Mouse (Mus musculus) spleen, postnatal 10 days (tissue): ENCODE results near the gene Wdr25.
A peak's percentile ranks its signal among the peaks of the same experiment; 100 is the strongest.
"Not testable (repeated sequence)": the region's sequence is repeated elsewhere in the genome, so short reads cannot be mapped to it uniquely, and the experiment has no call there.

Source experiments
- DNase-seq, 2 experiments: peaks; one replicate each; pipeline ENCODE4 v3.0.0; 2021 to 2022; ENCODE audit warnings: low spot score in 2 of 2

The Wdr25 gene

GRCm38 (mm10) chr12:108892989-108893714 is at the start of gene Wdr25:
Gene Wdr25 (plus strand): TSS chr12:108893631.
- peak in 1 of 2 experiments; percentile 25 for DNase-seq

DNA sequence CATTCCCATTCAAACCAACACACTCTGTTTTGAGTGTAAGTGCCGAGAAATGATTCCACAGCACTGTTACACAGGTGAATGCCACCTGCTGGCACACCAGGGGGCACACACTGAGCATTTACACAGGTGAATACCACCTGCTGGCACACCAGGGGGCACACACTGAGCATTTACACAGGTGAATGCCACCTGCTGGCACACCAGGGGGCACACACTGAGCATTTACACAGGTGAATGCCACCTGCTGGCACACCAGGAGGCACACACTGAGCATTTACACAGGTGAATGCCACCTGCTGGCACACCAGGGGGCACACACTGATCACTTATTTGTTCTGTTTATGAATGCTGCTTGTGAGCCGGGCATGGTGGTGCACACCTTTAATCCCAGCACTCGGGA is 45.4 kb upstream of the Wdr25 start:
- DNase-seq, result not testable (repeated sequence)

- no peak for DNase-seq
These were observed 43.9 kb upstream of the Wdr25 start for GRCm38 (mm10) chr12:108849488-108850022.

DNA sequence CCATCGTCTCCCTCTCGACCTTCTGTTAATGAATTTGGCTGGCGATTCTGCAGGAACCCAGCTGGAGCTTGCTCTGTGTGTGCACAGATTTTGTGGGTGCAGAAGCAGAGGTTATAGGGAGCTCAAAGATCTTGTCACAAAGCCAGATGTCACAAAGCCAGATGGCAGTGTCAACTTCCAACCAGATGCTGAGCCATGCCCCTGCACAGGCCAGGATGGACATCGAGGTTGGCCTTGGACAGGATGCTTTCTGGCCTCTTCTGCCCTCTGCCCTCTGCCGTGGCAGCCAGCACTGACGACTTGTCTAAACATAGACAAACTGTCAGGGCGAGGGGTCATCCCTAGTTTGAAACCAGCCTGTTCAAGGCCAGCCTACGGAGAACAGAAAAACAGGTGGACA is 43.3 kb upstream of the Wdr25 start:
- no peak for DNase-seq

DNA sequence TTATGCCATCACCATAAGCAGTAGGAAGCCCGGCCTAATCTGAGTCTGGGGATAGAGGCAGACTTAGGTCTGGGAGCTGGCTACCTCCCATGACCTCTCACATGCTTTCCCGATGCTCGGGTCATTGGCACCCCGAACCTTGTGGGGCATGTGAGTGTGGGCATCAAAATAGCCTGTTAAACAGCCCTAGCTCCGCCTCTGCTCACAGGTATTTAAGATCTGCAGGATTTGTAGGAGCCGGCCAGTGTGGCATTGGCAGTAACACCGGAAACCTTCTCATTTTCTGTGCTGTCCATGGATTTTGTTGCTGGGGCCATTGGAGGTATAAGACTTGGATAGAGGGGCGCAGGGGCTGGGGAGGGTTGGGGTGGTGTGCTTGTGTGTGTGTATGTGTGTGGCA is 42.5 kb upstream of the Wdr25 start:
- no peak for DNase-seq

DNA sequence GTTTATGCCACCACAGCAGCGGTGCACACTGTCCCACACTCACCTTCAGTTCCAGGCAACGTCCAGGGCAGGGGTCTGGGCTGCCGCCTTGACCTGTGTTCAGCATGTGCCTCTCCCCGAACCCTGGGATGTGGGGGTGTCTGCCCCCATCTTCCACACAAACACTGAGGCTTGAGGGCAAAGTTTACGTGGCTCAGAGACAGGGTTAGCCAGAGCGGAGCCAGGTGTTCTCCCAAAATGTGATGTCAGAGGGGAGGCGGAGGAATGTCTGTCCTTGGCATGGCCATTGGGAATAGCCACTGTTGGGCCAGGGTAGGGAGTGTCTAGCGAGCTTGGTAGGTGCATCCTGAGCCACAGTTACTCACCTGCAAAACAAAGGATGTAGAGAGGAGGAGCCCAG is 40.6 kb upstream of the Wdr25 start:
- no peak for DNase-seq

- DNase-seq, result no peak
These were observed 38.4 kb upstream of the Wdr25 start for GRCm38 (mm10) chr12:108855081-108855480.

- DNase-seq, result no peak
These were observed 37.2 kb upstream of the Wdr25 start for GRCm38 (mm10) chr12:108856186-108856585.

- no peak for DNase-seq
These were observed 36.3 kb upstream of the Wdr25 start for GRCm38 (mm10) chr12:108857109-108857508.

DNA sequence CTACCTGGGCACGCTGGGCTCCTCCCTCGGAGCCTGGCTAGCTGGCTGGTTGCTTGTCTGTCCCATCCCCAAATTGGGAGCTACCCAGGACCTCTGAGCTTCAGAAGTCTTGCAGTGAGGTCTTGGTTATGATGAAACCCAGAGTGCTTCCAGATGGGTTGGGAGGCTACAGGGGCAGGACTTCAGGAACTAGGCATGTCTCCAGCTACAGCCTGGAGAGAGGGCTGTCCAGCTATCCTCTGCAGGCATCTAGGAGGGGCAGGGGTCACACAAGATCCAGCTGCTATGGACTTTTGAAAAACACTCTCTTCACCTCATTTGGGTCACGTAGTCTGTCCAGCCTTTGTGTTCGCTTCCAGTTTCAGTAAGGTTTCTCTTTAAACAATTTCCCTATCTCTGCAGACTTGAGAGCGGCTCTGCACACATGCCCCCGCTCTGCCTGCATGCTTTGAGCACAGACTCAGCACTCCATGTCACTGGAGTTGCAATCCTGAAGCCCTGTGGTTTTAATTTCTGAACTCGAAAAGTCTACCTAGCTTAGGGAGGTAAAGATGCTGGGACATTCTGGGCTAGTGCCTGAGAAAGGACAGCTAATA is 35.7 kb upstream of the Wdr25 start:
- DNase-seq, result no peak

DNA sequence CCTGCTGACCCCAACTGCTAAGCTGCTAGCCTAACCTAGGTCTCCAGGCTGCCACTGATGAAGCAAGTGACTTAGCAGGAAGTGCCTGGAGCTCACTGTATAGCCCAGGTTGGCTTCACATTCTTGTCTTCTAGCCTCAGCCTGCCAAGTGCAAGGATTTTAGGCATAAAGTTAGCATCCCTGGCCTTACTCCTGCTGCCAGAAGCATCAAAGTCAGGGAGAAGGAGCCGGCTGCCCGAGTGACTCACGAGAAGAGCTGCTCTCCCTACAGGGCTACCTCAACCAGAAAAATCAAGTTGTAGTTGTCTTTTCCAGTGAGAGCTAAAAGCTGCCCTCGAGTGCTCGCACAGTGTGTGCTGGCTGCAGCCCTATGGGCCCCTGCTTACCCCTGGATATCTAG is 34.9 kb upstream of the Wdr25 start:
- DNase-seq, result no peak

DNA sequence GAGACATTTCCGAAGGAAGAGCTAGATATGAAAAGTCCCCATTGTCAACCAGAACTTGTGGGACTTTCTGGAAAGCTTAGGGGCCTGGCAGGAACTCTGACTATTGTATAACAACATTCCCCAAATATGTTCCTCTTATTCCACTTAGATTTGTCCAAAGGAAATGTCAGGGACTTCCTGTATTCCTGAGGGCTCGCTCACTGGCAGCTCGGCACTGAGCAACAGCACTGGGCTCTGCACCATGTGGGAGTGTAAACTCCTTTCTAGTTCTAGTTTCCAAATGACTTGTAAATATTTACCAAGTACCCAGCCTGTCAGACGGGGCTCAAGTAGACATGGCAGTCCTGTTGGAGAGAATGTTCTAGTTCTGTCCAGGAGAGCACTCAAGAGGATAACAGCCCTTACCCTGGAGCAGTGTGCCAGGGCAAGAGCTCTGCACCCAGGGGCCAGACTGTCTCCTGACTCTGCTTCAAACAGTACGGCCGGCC is 28.4 kb upstream of the Wdr25 start:
- DNase-seq, result no peak

GRCm38 (mm10) chr12:108869575-108869974 is 23.9 kb upstream of the Wdr25 start:
- DNase-seq, result peak in 1 of 2 experiments; percentile 53

DNA sequence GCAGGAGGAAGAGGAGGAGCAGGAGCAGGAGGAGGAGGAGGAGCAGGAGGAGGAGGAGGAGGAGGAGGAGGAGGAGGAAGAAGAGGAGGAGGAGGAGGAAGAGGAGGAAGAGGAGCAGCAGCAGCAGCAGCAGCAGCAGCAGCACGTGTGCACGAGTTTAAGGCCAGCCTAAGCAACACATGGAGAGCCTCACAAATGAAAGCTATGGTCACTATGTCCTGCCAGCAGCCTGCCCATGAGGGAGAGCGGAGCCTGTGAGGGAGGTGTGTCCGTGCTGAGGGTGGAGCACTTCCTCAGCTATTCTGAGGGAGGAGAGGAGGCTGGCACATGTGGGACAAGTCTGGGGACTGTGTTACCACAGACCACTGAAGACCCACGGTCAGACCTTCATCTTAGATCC is 20.3 kb upstream of the Wdr25 start:
- DNase-seq, result no peak

DNA sequence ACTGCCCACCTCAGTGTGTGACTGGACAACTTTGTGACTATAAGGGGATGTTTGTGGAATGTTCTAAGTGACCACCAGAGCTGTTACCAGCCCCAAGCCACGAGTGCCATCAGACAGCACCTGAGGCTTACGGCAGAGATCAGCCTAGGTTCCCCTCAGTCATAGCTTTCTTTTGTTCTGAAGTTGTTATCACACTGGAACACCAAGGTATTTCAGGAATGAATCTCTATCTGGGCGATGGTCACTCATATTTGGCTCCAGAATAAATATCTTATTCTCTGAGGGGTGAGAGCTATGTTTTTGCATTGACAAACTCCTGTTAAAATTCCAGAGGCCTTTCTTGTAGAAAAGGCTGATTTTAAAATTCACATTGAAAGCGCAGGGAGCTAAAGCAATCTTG is 14.3 kb upstream of the Wdr25 start:
- no peak for DNase-seq

- no peak for DNase-seq
These were observed 12.8 kb upstream of the Wdr25 start for GRCm38 (mm10) chr12:108880606-108881005.

GRCm38 (mm10) chr12:108881192-108881591 is 12.2 kb upstream of the Wdr25 start:
- no peak for DNase-seq

GRCm38 (mm10) chr12:108882776-108883175 is 10.7 kb upstream of the Wdr25 start:
- DNase-seq, result no peak

DNA sequence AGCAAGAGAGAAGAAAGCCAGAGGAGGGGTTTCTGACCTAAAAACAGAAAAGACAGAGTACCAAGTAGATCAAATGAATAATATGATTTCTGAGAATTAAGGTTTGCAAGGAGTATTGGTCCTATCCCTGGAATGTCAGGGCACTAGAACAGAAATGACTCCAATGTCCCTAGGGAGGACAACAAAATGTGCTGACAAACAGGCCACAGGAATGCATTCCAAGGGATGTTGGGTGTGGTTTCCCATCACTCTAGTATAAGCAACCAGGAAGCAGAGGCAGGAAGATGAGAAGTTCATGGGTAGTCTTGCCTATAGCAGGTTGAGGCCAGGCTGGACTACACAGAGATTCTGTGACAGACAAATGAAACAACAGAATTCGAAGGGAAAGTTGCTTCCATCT is 7.5 kb upstream of the Wdr25 start:
- DNase-seq, result no peak

- DNase-seq, result no peak
These were observed 6.4 kb upstream of the Wdr25 start for GRCm38 (mm10) chr12:108887077-108887476.

GRCm38 (mm10) chr12:108888632-108889031 is 4.8 kb upstream of the Wdr25 start:
- no peak for DNase-seq

DNA sequence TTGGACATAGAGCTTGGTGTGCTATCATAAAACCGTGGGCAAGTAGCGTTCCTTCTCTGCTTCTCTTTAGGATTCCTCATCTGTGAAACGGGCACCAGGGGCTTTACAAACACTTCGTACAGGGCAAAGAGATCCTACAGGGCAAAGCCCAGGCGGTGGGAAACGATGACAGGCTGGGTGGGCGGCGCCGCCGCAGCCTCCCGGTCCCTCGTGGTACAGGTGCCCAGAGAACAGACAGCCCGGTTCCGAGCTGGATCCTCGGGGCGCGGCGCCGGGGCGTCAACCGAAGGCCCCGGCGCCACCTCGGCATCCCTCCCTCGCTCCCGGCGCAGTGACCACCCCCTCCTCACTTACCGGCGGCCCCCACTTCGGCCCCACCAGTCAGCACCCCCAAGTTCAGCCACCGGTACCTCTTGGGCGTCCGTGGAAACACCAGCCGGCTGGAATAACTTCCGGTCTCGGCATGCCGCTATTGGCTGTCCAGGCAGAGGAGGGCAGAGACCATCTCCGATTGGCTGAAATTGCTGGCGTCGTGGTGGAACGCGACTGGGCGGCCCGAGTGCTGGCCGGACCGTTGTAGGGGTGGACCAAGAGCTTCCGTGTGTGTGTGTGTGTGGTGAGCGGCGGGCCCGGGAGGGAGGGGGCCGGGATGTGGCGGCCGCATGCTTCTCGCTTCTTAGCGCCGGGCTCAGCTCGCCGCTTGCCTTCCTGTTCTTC is 442 bp downstream of the Wdr25 start, which contains the start of gene Wars:
Wars (minus strand) TSS at position 460 of the 717 bp plus-strand sequence.
- peak; percentile 84 to 95 for DNase-seq
